Mouse (Mus musculus) forelimb bud, embryonic 11.5 days (tissue): ENCODE data around the gene Gm973.
A peak's percentile ranks its signal among the peaks of the same experiment; 100 is the strongest.

Source experiments
- DNase-seq: peaks from one replicate; pipeline ENCODE4 v3.0.0-alpha.2; 2012; ENCODE audit warnings: low read depth, low spot score

Gm973 gene

GRCm38 (mm10) chr1:59542231-59542630 lies 26.2 kb downstream of the Gm973 start:
- DNase-seq, result no peak

GRCm38 (mm10) chr1:59543911-59544310 lies 27.8 kb downstream of the Gm973 start:
- no peak for DNase-seq

GRCm38 (mm10) chr1:59548486-59548885 lies 32.4 kb downstream of the Gm973 start:
- no peak for DNase-seq

GRCm38 (mm10) chr1:59549036-59549675 lies 33.1 kb downstream of the Gm973 start:
- DNase-seq, result peak; percentile 66

- no peak for DNase-seq
Observed at GRCm38 (mm10) chr1:59550227-59550626, 34.2 kb downstream of the Gm973 start.

GRCm38 (mm10) chr1:59550996-59551395 lies 34.9 kb downstream of the Gm973 start:
- no peak for DNase-seq

GRCm38 (mm10) chr1:59553708-59554107 lies 37.6 kb downstream of the Gm973 start:
- no peak for DNase-seq

- no peak for DNase-seq
Observed at GRCm38 (mm10) chr1:59563581-59563980, 47.5 kb downstream of the Gm973 start.

GRCm38 (mm10) chr1:59565804-59566203 lies 49.7 kb downstream of the Gm973 start:
- no peak for DNase-seq

- DNase-seq, result no peak
Observed at GRCm38 (mm10) chr1:59566281-59566680, 50.2 kb downstream of the Gm973 start.

GRCm38 (mm10) chr1:59566926-59567325 lies 50.9 kb downstream of the Gm973 start:
- no peak for DNase-seq

- no peak for DNase-seq
Observed at GRCm38 (mm10) chr1:59567521-59567920, 51.5 kb downstream of the Gm973 start.

GRCm38 (mm10) chr1:59568283-59568682 lies 52.2 kb downstream of the Gm973 start:
- no peak for DNase-seq

GRCm38 (mm10) chr1:59569301-59569700 lies 53.2 kb downstream of the Gm973 start:
- no peak for DNase-seq

GRCm38 (mm10) chr1:59570767-59571166 lies 54.7 kb downstream of the Gm973 start:
- no peak for DNase-seq

- DNase-seq, result no peak
Observed at GRCm38 (mm10) chr1:59571502-59571901, 55.4 kb downstream of the Gm973 start.

- DNase-seq, result no peak
Observed at GRCm38 (mm10) chr1:59573843-59574242, 57.8 kb downstream of the Gm973 start.

- DNase-seq, result no peak
Observed at GRCm38 (mm10) chr1:59574262-59575187, 58.5 kb downstream of the Gm973 start.

GRCm38 (mm10) chr1:59578770-59579169 lies 62.7 kb downstream of the Gm973 start:
- no peak for DNase-seq

- DNase-seq, result no peak
Observed at GRCm38 (mm10) chr1:59579327-59579726, 63.3 kb downstream of the Gm973 start.

GRCm38 (mm10) chr1:59580131-59580751 lies 64.2 kb downstream of the Gm973 start:
- no peak for DNase-seq

GRCm38 (mm10) chr1:59580880-59581279 lies 64.8 kb downstream of the Gm973 start:
- no peak for DNase-seq
